Mouse (Mus musculus) ES-E14 (cell line): ENCODE measurements around the gene Gcsam. TPM values are rescaled to one million over a fixed set of nuclear protein-coding genes. Genes with fewer than 3 reads are reported as not detected.

Experiments
- DNase-seq: peaks from one replicate; pipeline ENCODE4 v3.0.0-alpha.2; 2013; ENCODE audit warnings: low read depth, low spot score
- H3K27ac ChIP-seq: 2 replicates; pipeline ENCODE4 v1.5.1; 2012; ENCODE audit warnings: low read depth, mild to moderate bottlenecking, low read length, moderate library complexity, mixed read lengths; ENCODE audit not compliant: poor library complexity, insufficient read depth, severe bottlenecking
- H3K36me3 ChIP-seq: 2 replicates; pipeline ENCODE4 v1.6.1; 2012; ENCODE audit warnings: mild to moderate bottlenecking, low read length, moderate library complexity, mixed read lengths; ENCODE audit not compliant: control insufficient read depth, poor library complexity, insufficient read depth, severe bottlenecking
- H3K4me1 ChIP-seq, 2 experiments: fragments of 150-350 bp in 1 of 2; sonication (generic) in 1 of 2; 2 replicates each; pipeline ENCODE4 v1.6.1; 2012; ENCODE audit warnings: low read length in 2 of 2, mild to moderate bottlenecking in 1 of 2, mixed read lengths in 1 of 2; ENCODE audit not compliant: control insufficient read depth in 2 of 2, insufficient read depth in 2 of 2, poor library complexity in 1 of 2
- H3K4me3 ChIP-seq, 2 experiments: fragments of 150-350 bp in 1 of 2; sonication (generic) in 1 of 2; 2 replicates each; pipeline ENCODE4 v1.5.1; 2012; ENCODE audit warnings: low read length in 2 of 2, low read depth in 1 of 2, mild to moderate bottlenecking in 1 of 2, mixed read lengths in 1 of 2; ENCODE audit not compliant: insufficient read depth in 1 of 2, poor library complexity in 1 of 2, severe bottlenecking in 1 of 2
- H3K9ac ChIP-seq: 2 replicates; pipeline ENCODE4 v1.6.1; 2012; ENCODE audit warnings: low read depth, mild to moderate bottlenecking, low read length, mixed read lengths; ENCODE audit not compliant: poor library complexity, insufficient read depth, severe bottlenecking
- H3K9me3 ChIP-seq: fragments of 150-350 bp; sonication (generic); 2 replicates; pipeline ENCODE4 v1.6.1; 2012; ENCODE audit warnings: low read depth, mild to moderate bottlenecking, low read length; ENCODE audit not compliant: control insufficient read depth, insufficient read depth
- CHD2 ChIP-seq: IDR thresholded peaks from 2 replicates; pipeline ENCODE4 v1.6.1; 2014; ENCODE audit warnings: mild to moderate bottlenecking, low read depth, low read length, inconsistent platforms
- HCFC1 ChIP-seq: IDR thresholded peaks from 2 replicates; pipeline ENCODE4 v1.6.1; 2012; ENCODE audit warnings: low read length, inconsistent platforms, borderline replicate concordance; ENCODE audit not compliant: insufficient read depth
- MAFK ChIP-seq: IDR thresholded peaks from 2 replicates; pipeline ENCODE4 v1.6.1; 2014; ENCODE audit warnings: mild to moderate bottlenecking, low read depth, low read length, inconsistent platforms; ENCODE audit not compliant: insufficient read depth
- ZC3H11A ChIP-seq: IDR thresholded peaks from 2 replicates; pipeline ENCODE4 v1.6.1; 2012; ENCODE audit warnings: low read depth, mild to moderate bottlenecking, inconsistent platforms, low read length, borderline replicate concordance
- ZNF384 ChIP-seq: IDR thresholded peaks from 2 replicates; pipeline ENCODE4 v1.6.1; 2012; ENCODE audit warnings: low read depth, low read length, inconsistent platforms
- in situ Hi-C, 2 experiments: fragments of 600-800 bp; cut with MboI; formaldehyde crosslinking; loops; one replicate each; pipeline ENCODE4 v1.15.1; 2025; ENCODE audit warnings: low sequenced_read_pairs in 2 of 2, inconsistent platforms in 1 of 2; ENCODE audit not compliant: unreplicated experiment in 2 of 2
- total RNA-seq: library from RNA; depleted of rRNA; stranded (reverse); fragments of 300-350 nt; gene quantifications from 2 replicates; pipeline ENCODE4 v1.2.3, GENCODE M21; 2012; rRNA removed

Gene Gcsam
- total RNA-seq, 1 experiment = not detected

- TF ChIP-seq ZC3H11A (no peak), ZNF384 (no peak), HCFC1 (no peak), CHD2 (no peak), MAFK (no peak)
- DNase-seq = no peak
Observed at GRCm38 (mm10) chr16:45659596-45659995, 49.4 kb downstream of the Gcsam start.

GRCm38 (mm10) chr16:45662381-45662780 lies 52.2 kb downstream of the Gcsam start:
- in situ Hi-C loops = no loop called here
- no peaks in the 10 kb centered on the region for H3K4me1 ChIP-seq
- no peak overlapping the region for H3K9ac ChIP-seq
- no peaks in the 10 kb centered on the region for H3K9me3 ChIP-seq
- DNase-seq = no peak
- H3K27ac ChIP-seq = no peak overlapping the region
- H3K36me3 ChIP-seq = no peaks in the 10 kb centered on the region
- H3K4me3 ChIP-seq = no peak overlapping the region
- no peak for TF ChIP-seq ZC3H11A
- TF ChIP-seq HCFC1 = no peak
- no peak for TF ChIP-seq ZNF384
- no peak for TF ChIP-seq MAFK
- TF ChIP-seq CHD2 = no peak

More at GRCm38 (mm10) chr16:45659596-45659995, 49.4 kb downstream of the Gcsam start:
- H3K9ac ChIP-seq = no peak overlapping the region
- H3K4me3 ChIP-seq = no peak overlapping the region
- H3K27ac ChIP-seq = no peak overlapping the region
- H3K4me1 ChIP-seq = no peaks in the 10 kb centered on the region
- no peaks in the 10 kb centered on the region for H3K36me3 ChIP-seq
- in situ Hi-C loops = no loop called here
- no peaks in the 10 kb centered on the region for H3K9me3 ChIP-seq

DNA sequence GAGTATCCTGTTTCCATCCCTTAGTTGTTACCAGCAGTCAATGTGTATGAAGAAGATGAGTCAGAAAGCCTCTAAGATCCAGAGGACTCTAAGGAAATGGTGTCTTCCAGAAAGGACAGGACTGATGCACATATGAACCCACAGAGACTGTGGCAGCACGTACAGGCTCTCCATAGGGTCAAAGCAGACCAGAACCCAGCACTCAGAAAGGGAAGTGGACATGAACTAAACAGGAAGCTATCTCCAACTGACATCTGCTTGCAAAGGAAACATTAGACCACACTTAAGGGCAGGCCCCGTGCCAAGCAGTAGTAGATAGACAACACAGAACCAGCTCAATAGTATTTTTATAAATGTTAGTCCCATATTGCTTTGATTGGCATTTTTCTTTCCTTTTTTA lies 56.0 kb downstream of the Gcsam start:
- DNase-seq = no peak
- H3K4me1 ChIP-seq = no peaks in the 10 kb centered on the region
- no peak overlapping the region for H3K27ac ChIP-seq
- H3K4me3 ChIP-seq = no peak overlapping the region
- H3K36me3 ChIP-seq = no peaks in the 10 kb centered on the region
- no peak overlapping the region for H3K9ac ChIP-seq
- TF ChIP-seq ZNF384 (no peak), ZC3H11A (no peak), HCFC1 (no peak), MAFK (no peak), CHD2 (no peak)
- H3K9me3 ChIP-seq = no peaks in the 10 kb centered on the region
- in situ Hi-C loops = no loop called here

- H3K9ac ChIP-seq = no peak overlapping the region
- no peaks in the 10 kb centered on the region for H3K9me3 ChIP-seq
- TF ChIP-seq MAFK = no peak
- TF ChIP-seq HCFC1 = no peak
- no peak for TF ChIP-seq ZC3H11A
- TF ChIP-seq ZNF384 = no peak
- TF ChIP-seq CHD2 = no peak
- in situ Hi-C loops = no loop called here
- H3K4me3 ChIP-seq = no peak overlapping the region
- no peak overlapping the region for H3K27ac ChIP-seq
- H3K36me3 ChIP-seq = no peaks in the 10 kb centered on the region
- no peak for DNase-seq
- no peaks in the 10 kb centered on the region for H3K4me1 ChIP-seq
Observed at GRCm38 (mm10) chr16:45668178-45668577, 58.0 kb downstream of the Gcsam start.

DNA sequence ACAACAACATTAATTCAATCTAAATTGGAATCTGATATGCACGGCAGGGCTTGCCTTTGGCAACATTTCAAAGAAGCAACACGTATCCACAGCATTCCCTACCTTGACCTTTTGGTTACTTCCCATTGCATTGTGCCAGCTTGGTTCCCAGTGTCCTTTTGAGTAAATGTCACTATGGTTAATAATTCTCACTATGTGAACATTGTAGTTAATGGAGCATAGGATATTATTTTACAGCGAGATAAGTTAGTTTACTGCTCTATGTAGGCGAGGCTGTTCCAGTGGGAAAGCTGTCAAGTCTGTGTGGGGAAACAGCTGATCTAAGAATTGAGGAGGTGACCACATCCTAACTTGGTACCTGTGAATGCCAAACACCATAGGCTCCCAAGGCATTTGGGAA lies 59.8 kb downstream of the Gcsam start:
- in situ Hi-C loops = no loop called here
- DNase-seq = no peak
- Histone ChIP-seq H3K4me3 (no peak overlapping the region), H3K9me3 (no peaks in the 10 kb centered on the region), H3K4me1 (no peaks in the 10 kb centered on the region), H3K9ac (no peak overlapping the region), H3K36me3 (no peaks in the 10 kb centered on the region), H3K27ac (no peak overlapping the region)
- no peak for TF ChIP-seq HCFC1
- TF ChIP-seq MAFK = no peak
- TF ChIP-seq ZC3H11A = no peak
- TF ChIP-seq CHD2 = no peak
- TF ChIP-seq ZNF384 = no peak

Other genes with a start within 250 kb of the Gcsam start
- gene Cd200, start 201.3 kb upstream of the Gcsam start, total RNA-seq = 1.2 and 13.3 TPM in 2 replicates
- not detected in 2 replicates for gene Gm609, start 117.4 kb upstream of the Gcsam start, total RNA-seq
- not detected in 2 replicates for gene Gm17783, start 78.3 kb upstream of the Gcsam start, total RNA-seq
- not detected in 2 replicates for gene Slc9c1, start 75.1 kb upstream of the Gcsam start, total RNA-seq
- 0.21 and 0.27 TPM in 2 replicates for gene BC016579, start 43.7 kb downstream of the Gcsam start, total RNA-seq
- 0.09 and 0.11 TPM in 2 replicates for gene Tmprss7, start 83.3 kb downstream of the Gcsam start, total RNA-seq
- 5.1 and 5.4 TPM in 2 replicates for gene Tagln3, start 114.2 kb downstream of the Gcsam start, total RNA-seq
- gene Abhd10, start 132.6 kb downstream of the Gcsam start, total RNA-seq = 13.2 and 16.0 TPM in 2 replicates